Mouse (Mus musculus): ENCODE results near the gene Itga3.

Gene Itga3

DNA sequence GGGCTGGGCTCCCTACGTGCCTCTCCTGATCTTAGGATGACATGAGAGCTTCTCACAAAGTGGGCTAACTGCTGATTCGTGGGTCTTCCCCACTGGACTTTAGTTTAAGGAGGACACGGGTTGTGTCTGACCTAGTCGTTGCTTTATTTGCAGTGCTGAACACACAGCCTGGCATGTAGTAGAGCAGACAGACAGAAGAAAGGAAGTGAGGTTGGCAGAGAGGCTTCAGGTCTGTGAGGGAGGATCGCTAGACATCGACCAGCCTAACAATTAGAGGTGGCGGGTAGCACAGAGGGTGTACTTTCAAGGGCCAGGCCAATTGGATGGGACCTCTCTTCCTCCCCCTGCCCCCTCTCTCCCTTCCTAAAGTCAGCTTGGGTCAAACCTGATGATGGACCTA lies 33.0 kb downstream of the Itga3 start:
- peaks cover 68% of the 10 kb centered on the region for H3K4me1 ChIP-seq (replicated peaks; ENCODE audit: low read depth, low read length)
- no peak overlapping the region for H3K4me3 ChIP-seq (replicated peaks; ENCODE audit: low read length)
- H3K9me3 ChIP-seq (ENCODE audit: low read length): no peaks in the 10 kb centered on the region
- peaks cover 8% of the 10 kb centered on the region; the same call in 1 of the 2 replicates for H3K36me3 ChIP-seq (ENCODE audit: insufficient read depth, low read length)
- H3K27me3 ChIP-seq (ENCODE audit: insufficient read depth, low read length): peaks cover 5% of the 10 kb centered on the region; the same call in 1 of the 2 replicates
- TF ChIP-seq POU5F1 (IDR thresholded peaks at IDR 0.05; ENCODE audit: borderline replicate concordance, low read length) (no peak), NANOG (IDR thresholded peaks at IDR 0.05; ENCODE audit: borderline replicate concordance, low read length) (no peak), CTCF (conservative IDR thresholded peaks at IDR 0.05; ENCODE audit: low read length) (no peak)

DNA sequence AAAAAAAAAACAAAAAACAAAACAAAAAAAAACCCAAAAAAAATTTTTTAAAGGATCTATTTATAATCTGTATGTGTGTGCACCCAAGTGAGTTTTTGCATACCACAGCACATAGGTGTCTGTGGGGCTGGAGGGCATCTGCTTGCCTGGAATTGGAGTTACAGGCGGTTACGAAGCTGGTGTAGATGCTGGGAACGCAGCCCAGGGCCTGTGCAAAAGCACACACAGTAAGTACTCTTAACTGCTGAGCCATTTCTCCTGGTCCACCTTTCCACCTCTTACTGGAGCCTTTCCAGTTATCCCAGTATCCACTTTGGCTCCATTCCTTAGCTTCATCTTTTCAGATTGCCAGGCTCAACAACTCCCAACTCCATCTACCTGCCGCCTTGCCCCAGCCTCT lies 33.5 kb downstream of the Itga3 start:
- Histone ChIP-seq H3K36me3 (ENCODE audit: insufficient read depth, low read length) (peaks cover 8% of the 10 kb centered on the region; the same call in 1 of the 2 replicates), H3K9me3 (ENCODE audit: low read length) (no peaks in the 10 kb centered on the region), H3K4me3 (replicated peaks; ENCODE audit: low read length) (no peak overlapping the region), H3K27me3 (ENCODE audit: insufficient read depth, low read length) (peaks cover 5% of the 10 kb centered on the region; the same call in 1 of the 2 replicates), H3K4me1 (replicated peaks; ENCODE audit: low read depth, low read length) (peaks cover 67% of the 10 kb centered on the region)
- TF ChIP-seq POU5F1 (IDR thresholded peaks at IDR 0.05; ENCODE audit: borderline replicate concordance, low read length) (no peak), CTCF (conservative IDR thresholded peaks at IDR 0.05; ENCODE audit: low read length) (no peak), NANOG (IDR thresholded peaks at IDR 0.05; ENCODE audit: borderline replicate concordance, low read length) (no peak)

DNA sequence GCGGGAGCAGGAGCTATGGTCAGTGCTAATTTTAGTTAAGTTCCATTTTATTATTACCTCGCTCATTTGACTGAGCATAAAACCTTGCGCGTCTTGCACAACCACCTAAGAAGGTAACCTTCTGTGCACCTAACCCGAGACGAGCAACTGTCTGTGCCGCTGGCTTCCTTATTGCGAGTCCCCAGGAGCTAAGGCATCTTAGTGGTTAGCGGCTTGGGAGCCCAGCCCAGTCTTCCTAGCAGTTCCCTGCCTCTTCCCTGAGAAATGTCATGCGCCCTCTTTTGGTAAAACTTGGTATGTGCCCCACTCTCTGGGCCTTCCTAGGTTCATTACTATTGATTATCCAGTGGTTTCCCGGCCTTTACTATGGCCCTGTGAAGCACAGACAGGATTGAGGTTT lies 34.5 kb downstream of the Itga3 start:
- TF ChIP-seq NANOG (IDR thresholded peaks at IDR 0.05; ENCODE audit: borderline replicate concordance, low read length) (no peak), CTCF (conservative IDR thresholded peaks at IDR 0.05; ENCODE audit: low read length) (peak; percentile 81), POU5F1 (IDR thresholded peaks at IDR 0.05; ENCODE audit: borderline replicate concordance, low read length) (no peak)
- H3K4me1 ChIP-seq (replicated peaks; ENCODE audit: low read depth, low read length): peaks cover 59% of the 10 kb centered on the region
- no peaks in the 10 kb centered on the region for H3K9me3 ChIP-seq (ENCODE audit: low read length)
- peak overlapping the region; percentile 88 for H3K4me3 ChIP-seq (replicated peaks; ENCODE audit: low read length)
- peaks cover 5% of the 10 kb centered on the region; the same call in 1 of the 2 replicates for H3K27me3 ChIP-seq (ENCODE audit: insufficient read depth, low read length)
- peaks cover 8% of the 10 kb centered on the region; the same call in 1 of the 2 replicates for H3K36me3 ChIP-seq (ENCODE audit: insufficient read depth, low read length)

DNA sequence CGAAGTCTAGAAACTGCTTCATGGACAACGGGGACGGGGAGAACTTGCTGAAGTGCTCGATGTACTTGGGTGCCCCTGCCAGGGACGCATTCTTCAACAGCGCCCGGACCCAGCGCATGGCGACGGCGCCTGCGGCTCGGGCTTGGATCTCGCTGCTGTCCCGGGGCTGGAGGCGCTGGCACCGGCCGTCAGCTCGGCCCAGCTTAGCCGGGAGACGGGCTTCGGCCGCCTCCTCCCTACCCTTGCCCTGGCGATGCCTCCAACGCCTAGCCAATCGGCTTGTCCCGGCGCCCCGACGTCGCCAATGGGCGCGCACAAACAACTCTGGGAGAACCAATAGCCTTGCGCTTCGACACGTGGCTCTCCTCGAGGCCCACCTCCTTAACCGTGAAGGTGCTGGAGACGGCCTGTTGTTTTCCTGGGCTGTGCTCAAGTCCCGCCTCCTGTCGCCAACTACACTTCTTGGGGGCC lies 35.4 kb downstream of the Itga3 start, which contains the start of gene Pdk2:
Gene Pdk2, minus strand, starts transcription at position 216 of the 471 bp plus-strand sequence.
- Histone ChIP-seq H3K9me3 (ENCODE audit: low read length) (no peaks in the 10 kb centered on the region), H3K27me3 (ENCODE audit: insufficient read depth, low read length) (peaks cover 5% of the 10 kb centered on the region; the same call in 1 of the 2 replicates), H3K36me3 (ENCODE audit: insufficient read depth, low read length) (peaks cover 8% of the 10 kb centered on the region; the same call in 1 of the 2 replicates), H3K4me1 (replicated peaks; ENCODE audit: low read depth, low read length) (peaks cover 52% of the 10 kb centered on the region), H3K4me3 (replicated peaks; ENCODE audit: low read length) (peak within 1 kb of the TSS; percentile 88)
- TF ChIP-seq NANOG (IDR thresholded peaks at IDR 0.05; ENCODE audit: borderline replicate concordance, low read length) (no peak), POU5F1 (IDR thresholded peaks at IDR 0.05; ENCODE audit: borderline replicate concordance, low read length) (no peak)

DNA sequence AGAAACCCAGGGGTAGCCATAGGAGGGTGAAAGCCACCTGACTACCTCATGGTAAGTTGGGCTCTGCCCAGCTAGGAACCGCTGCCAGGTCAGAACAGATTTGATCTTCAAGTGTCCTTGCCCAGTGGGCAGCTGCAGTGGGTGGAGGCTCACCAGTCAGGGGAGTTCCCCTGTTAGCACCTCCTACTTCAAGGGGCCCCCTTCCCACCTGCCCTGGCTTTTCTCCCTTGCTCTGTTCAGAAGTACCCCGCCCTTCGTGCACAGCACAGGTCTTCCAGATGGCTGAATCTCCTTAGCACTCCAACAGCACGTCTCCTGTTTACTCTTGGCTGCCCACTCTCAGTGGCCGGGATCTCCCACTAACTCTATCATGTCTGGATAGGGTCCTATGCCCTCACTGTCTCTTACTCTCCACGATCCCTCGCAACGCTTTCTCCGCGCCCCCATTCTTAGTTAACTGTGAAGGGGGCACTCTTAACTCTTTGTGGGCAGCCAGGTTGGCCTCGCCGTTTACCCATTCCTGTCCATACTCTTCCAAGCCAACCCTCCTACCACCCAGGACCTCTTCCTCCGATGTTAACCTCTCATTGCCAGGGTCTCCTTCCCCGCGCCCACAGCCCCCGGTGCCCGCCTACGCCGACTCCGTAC lies 36.0 kb downstream of the Itga3 start:
- Histone ChIP-seq H3K4me3 (replicated peaks; ENCODE audit: low read length) (peak overlapping the region; percentile 88), H3K4me1 (replicated peaks; ENCODE audit: low read depth, low read length) (peaks cover 49% of the 10 kb centered on the region), H3K36me3 (ENCODE audit: insufficient read depth, low read length) (peaks cover 8% of the 10 kb centered on the region; the same call in 1 of the 2 replicates), H3K9me3 (ENCODE audit: low read length) (no peaks in the 10 kb centered on the region), H3K27me3 (ENCODE audit: insufficient read depth, low read length) (peaks cover 5% of the 10 kb centered on the region; the same call in 1 of the 2 replicates)
- TF ChIP-seq CTCF (conservative IDR thresholded peaks at IDR 0.05; ENCODE audit: low read length): no peak
- TF ChIP-seq NANOG (IDR thresholded peaks at IDR 0.05; ENCODE audit: borderline replicate concordance, low read length): no peak
- no peak for TF ChIP-seq POU5F1 (IDR thresholded peaks at IDR 0.05; ENCODE audit: borderline replicate concordance, low read length)

DNA sequence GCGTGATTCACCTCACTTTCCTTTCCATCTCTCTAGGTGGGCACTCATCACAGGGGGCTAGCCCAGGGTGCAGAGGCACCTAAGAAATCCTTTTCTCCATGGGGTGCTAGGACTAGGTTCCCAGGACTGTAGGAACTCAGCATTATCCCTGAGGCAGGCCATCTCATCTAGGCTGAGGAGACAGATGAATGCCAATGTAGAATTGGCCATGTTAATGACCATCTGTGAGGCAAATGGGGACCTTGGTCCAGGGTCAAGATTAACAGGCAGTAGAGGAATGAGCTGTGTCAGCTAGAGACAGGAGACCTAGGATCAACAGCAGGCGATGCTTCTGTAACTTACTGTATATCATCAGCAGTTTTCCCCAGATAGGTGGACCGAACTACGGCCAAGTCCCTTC lies 36.8 kb downstream of the Itga3 start:
- Histone ChIP-seq H3K4me3 (replicated peaks; ENCODE audit: low read length) (no peak overlapping the region), H3K36me3 (ENCODE audit: insufficient read depth, low read length) (peaks cover 5% of the 10 kb centered on the region; the same call in 1 of the 2 replicates), H3K27me3 (ENCODE audit: insufficient read depth, low read length) (peaks cover 5% of the 10 kb centered on the region; the same call in 1 of the 2 replicates), H3K4me1 (replicated peaks; ENCODE audit: low read depth, low read length) (peaks cover 49% of the 10 kb centered on the region), H3K9me3 (ENCODE audit: low read length) (no peaks in the 10 kb centered on the region)
- no peak for TF ChIP-seq NANOG (IDR thresholded peaks at IDR 0.05; ENCODE audit: borderline replicate concordance, low read length)
- TF ChIP-seq POU5F1 (IDR thresholded peaks at IDR 0.05; ENCODE audit: borderline replicate concordance, low read length): no peak
- TF ChIP-seq CTCF (conservative IDR thresholded peaks at IDR 0.05; ENCODE audit: low read length): no peak

DNA sequence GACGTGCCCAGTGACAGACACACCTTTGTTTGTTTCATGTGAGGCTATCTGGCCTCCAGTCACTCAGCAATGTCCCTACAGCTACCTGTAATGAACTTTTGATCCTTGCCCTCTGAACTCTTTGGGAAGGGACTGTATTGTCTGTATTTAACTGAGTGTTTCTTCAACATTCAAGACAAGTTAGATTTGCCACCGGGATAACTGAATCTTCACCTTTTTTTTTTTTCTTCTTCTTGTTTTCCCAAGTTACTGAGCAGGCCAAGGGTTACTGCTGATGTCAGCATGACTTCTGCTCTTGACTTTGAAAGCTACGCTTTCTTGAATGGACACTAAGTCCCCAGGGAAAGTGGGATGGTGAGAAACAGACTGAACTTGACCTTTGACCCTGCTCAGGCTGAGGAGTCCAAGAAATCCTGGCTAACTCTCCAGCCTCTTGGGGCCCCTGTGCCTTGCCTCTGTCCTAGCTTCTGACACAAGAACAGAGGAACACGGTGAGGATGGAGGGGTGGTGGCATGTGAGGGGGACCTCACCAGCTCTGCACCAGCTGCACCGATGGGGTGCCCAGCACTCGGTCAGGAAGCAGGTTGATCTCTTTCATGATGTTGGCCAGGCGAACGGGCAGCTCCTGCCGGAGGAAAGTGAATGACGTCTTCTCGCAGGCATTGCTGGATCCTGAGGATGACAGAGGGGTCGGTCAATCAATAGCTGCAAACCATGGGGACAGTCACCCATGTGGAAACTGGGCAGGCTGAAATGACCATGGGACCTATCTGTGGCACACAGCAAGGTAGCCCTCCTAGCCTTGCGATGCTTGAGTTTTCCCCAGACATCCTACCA lies 37.6 kb downstream of the Itga3 start:
- TF ChIP-seq POU5F1 (IDR thresholded peaks at IDR 0.05; ENCODE audit: borderline replicate concordance, low read length) (no peak), CTCF (conservative IDR thresholded peaks at IDR 0.05; ENCODE audit: low read length) (no peak), NANOG (IDR thresholded peaks at IDR 0.05; ENCODE audit: borderline replicate concordance, low read length) (no peak)
- Histone ChIP-seq H3K36me3 (ENCODE audit: insufficient read depth, low read length) (0 out of 2 replicates have a peak, but pooled peaks cover 4% of the 10 kb centered on the region), H3K9me3 (ENCODE audit: low read length) (no peaks in the 10 kb centered on the region), H3K4me3 (replicated peaks; ENCODE audit: low read length) (no peak overlapping the region), H3K27me3 (ENCODE audit: insufficient read depth, low read length) (peaks cover 5% of the 10 kb centered on the region; the same call in 1 of the 2 replicates), H3K4me1 (replicated peaks; ENCODE audit: low read depth, low read length) (peaks cover 50% of the 10 kb centered on the region)

Data from E14TG2a.4 (cell line).